Mouse (Mus musculus) NIH3T3 (cell line): ENCODE data around the gene 6330403K07Rik.

Experiments used
- DNase-seq: peaks from one replicate; pipeline ENCODE4 v3.0.0-alpha.2; 2012; ENCODE audit warnings: low read depth

The 6330403K07Rik gene

DNA sequence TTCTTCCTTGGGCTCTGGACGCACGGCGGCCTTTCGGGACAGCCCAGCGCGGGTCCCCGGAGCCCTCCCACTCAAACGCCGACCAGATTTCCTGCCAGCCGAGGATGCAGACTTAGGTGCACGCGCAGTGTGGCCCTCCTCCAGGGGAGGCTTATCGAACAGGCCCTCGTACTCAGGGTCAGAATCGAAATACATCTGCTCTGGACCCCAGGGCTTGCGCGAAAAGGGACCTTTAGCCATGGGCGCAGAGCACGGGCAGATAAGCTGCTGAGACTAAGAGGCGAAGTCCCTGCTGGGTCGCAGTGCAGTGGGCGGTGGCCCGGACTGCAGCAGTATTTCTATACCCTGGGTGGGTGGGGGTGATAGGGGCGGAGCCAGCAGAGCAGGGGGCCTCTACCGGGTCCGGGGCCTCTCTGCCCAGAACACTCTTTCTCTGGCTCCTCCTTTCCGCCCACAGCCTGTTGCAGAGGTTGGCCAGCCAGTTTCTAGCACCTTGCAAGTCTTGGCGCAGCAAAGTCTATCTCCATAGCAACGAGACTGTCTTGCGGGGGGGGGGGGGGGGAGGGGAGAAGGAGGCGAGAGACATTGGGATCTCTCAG lies at the start of gene 6330403K07Rik:
Gene 6330403K07Rik, minus strand, starts transcription at position 351 of the 599 bp plus-strand sequence.
- no peak for DNase-seq

DNA sequence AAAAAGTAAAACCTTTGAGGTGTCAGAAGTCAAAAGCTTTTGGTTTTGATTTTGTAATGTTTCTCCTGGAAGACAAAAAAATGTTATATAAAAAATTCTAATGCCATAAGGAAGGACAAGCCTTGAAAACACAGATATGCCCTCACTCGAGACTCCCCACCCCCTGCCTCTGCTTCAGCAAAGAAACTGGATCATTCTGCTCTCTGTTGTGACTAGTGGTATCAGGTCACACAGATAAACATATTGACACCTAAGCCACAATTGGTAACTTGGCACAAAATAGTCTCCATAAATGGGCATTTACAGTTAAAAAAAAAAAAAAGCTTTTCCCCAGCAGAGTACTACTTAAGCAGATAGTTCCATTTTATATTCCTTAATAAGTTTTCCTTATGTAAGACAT lies 43.0 kb upstream of the 6330403K07Rik start:
- no peak for DNase-seq

DNA sequence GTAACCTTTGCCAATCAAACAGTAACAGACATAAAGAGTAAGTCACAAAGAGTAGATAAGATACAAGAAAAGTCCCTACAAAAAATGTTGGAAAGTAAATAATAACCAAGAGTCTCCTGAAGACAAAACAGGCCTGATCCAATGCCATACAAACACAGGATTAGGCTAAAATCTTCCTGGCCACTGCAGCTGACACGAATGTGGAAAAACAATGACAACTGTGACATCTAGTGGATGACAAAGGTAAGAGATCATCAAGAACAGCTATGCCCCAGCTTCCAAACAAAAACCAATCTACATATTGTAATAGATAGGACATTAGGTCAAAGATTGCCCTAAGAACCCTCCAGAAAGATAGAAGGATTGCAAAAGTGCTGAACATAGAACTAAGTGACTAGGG lies 19.2 kb upstream of the 6330403K07Rik start:
- peak; percentile 47 for DNase-seq

DNA sequence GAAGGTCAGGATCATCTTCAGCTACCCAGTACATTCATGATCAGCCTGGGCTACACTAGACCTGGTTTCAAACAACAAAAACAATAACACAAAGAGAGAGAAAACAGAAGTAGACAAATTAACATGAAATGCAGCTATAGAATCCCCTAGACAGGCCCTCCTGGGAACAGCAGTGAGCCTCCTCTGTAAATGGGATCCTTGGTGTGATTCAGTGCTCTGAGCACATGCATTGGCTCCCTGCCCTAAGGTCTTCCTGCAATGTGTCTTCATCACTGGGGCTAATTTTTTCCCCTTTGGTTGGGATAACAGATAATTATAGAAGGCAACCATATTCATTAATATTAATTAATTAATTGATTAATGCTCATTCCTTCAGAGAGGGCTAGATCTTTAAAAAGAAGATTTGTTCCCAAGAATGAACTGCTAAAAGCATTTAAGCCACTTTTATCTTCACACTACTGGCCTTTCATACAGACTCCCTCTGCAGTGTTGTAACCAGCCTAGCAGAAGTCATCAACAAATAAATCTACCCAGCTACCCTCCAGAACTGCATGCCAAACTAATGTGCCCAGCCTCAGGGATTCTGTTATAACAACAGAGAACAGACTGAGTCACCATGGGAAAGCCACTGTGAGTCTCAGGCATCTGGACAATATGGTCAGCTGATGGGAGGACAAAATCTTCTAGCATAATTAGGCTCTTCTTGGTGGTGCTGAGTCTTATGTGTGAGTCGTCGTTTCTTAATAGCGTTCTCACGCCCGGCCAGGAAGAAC lies 6.4 kb upstream of the 6330403K07Rik start:
- peak; percentile 30 for DNase-seq

DNA sequence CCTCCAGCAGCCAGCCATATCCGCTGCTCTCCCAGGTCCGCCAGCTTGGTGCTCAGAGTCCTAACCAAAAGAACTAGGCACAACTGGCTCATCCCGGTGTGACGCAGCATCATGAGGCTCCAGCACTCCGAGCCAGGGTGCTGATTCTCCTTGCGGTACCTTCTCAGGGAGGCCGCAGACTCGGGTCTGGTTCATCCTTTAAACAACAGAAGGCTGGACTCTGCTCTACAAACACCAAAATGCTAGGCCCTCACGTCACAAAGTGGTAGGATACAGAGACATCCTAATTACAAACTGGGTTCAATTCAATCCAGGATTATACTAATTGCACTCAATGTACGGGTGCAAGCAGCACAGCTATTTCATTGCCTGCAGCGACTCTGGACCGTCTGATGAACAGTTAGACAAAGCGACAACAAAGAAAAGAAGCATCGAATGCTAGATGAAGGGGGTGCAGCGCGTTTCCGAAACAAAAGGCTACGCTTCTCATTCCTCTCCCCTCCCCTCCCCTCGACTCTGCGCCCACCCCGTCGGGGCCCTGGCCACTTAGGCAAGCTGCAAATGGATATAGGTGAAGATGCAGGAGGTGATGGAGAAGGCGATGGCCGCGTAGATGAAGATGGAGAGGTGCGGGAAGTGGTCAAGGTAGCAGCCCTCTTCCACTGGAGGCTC lies 686 bp downstream of the 6330403K07Rik start:
- DNase-seq, result no peak

DNA sequence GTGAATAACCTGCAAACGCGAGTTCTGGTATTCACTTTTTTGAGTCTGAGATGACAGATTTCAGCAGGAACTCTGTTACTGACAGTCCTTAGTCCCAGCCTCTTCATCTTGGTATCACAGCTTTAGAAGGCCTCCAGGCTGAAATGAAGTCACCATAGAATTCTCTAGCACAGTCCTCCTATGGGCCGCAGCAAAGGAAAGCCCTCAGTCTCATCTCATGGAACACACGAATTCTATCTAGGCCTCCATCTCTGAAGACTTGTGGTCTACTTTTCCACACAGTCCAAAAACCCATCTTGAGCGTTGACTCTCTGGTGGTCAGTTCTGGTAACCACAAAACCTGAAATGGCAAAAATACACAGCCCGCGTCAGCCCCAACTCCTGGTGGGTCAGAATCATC lies 1.2 kb downstream of the 6330403K07Rik start:
- DNase-seq, result no peak

DNA sequence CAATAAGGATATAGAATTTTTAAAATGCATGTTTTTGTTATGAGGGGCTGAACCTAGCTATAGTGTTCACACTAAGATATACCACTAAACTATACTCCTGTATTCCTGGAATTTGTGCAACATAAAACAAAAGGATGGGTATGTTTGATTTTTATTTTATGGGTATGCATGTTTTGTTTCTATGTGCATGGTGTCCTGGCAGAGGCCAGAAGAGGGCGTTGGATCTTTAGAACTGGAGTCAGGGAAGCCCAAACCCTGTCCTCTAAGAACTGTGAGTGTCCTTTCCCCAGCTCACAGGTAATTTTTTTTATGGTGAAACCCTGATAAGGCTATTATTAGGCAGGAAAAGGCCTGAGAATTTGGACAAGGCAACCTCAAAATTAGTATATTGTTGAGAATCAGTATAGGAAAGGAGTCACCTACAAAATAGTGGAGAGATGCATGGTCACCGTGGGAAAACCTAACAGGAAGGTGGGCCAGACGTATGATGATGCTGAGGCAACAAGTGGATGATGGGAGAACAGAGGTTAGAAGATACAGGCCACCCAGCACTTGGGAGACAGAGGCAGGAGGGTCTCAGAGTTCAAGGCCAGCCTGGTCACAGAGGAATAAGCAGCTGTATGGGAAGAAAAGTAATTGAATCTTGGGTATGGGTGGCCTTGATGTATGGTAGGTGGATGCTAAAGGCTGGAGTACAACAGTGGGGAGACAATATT lies 3.8 kb downstream of the 6330403K07Rik start:
- no peak for DNase-seq

DNA sequence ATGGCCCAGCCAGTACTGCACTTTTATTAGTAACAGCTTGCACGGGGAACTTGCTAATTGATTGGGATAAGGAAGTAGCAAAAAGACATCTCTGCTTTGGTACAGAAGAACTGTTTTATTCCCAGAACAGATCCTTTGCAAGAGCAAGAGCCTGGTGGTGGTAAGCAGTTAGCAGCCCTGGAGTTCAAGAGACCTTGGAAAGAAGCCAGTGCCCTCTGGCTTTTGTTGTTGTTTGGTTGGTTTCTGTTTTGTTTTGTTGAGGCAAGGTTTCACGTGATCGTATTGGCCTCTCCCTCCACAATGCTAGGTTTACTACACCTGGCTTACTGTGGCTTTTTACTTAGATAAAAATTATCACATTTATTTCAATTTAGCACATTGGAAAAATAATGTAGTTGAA lies 5.0 kb downstream of the 6330403K07Rik start:
- no peak for DNase-seq

DNA sequence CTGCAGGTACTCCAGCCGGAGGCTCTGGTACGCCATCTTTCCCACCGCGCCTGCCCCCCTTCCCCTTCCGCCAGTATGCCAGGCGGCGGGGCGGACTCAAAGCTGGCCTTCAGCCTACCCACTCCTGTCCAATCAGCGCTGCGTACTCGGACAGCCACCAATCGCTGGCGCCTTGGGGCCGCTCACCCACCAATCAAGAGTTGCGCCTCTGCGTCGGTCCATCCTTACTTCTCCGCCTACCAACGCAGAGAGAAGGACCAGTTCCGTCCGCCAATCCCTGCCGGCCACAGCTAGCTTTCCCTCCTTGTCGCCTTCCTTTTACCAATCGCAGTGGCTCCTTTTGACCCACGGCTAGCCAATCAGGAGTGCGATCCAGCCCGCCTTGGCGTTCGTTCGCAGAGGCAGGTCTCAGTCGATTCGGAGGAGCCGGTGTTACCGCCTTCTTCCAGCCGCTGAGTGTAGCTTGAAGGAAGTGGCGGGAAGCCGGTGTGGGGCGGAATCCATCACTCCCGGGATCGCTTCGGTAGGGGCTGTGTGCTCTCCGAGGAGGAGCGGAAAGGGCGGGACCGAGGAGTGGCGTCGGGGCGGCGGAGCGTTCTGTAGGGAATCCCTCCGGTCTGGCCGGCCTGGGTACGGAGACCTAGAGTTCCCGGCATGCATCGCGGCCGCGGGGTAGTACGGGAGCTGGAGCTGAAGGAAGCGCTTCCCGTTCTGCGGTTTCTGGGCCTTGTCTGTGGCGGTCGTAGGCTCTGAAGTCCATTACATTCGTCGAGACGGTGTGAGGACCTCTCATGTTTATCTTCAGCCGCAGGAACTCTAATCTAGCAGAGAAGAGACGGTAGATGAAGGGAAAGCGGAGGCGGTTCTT lies 13.9 kb downstream of the 6330403K07Rik start, which contains the start of the genes Mis12 and Derl2:
Gene Mis12, plus strand, starts transcription at position 411 of the 868 bp plus-strand sequence.
Gene Derl2, minus strand, starts transcription at position 641 of the 868 bp plus-strand sequence.
- DNase-seq, result peak; percentile 99

DNA sequence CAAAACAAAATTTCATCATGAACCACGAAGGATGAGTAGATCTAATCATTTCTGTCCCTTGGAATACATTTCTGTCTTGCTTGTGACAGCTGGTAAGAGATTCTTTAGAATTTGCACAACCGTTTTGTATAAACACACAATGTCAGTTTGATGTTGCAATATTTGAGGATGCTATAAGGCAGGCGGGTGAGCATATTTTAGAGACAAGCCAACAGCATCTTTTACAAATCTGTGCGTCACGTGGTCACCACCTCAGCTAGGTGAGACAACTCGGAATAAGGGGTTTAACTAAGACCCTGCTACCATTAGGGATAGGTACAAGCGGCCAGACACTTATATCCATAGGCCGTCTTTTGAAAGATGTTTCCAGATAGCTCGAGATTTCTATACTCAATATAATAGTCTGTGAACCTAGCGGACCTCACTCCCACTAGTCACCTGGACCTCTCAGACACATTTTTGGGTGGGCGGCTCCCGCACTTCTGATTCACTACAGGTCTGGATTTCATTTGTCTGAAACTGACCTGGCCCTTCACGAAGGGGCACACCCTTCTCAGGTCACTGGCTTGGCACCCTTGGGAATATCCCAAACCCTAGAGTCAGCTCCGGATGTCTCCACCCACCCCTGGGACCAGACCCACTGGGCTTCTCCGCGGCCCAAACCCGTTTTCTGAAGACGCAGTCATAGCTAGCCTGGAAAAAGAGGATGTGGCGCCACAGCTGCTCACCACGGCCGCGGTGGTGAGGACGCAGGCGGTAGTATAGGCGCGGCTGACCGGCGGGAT lies 14.7 kb downstream of the 6330403K07Rik start:
- peak; percentile 8 for DNase-seq

DNA sequence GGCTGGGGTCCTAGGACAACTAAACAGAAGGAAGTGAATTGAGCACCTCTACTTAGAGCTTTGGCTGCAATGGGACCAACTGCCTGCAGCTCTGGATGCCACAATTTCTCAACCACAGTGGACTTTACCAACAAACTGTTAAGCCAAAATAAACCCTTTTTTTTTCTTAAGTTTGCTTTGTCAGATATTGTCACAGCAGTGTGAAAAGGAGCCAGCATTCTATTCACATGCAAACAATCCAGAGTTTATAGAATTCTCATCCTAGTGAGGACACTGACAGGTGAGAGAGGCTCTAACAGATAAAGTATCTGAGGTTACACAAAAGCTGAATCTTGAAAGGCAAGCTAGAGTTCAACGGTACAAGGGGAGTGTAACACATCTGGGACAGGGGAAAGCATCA lies 16.3 kb downstream of the 6330403K07Rik start:
- no peak for DNase-seq

DNA sequence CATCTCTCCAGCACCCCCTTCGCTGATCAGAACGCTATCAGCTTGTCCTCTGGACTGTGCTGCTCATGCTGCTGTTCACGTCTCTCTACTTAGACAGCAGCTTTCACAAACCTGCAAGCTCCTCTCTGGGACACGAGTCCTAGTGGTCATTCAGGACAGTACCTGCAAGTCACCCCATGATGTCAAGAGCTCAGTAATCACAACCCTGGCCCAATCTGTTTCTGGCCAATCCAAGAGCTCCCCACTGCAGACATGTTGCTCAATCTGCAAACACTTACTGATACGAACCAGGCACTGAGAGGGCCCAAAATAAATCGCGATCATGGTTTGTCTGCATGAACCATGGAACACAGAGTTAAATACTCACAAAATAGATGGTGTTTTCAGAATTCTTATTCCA lies 20.6 kb downstream of the 6330403K07Rik start:
- DNase-seq, result no peak

DNA sequence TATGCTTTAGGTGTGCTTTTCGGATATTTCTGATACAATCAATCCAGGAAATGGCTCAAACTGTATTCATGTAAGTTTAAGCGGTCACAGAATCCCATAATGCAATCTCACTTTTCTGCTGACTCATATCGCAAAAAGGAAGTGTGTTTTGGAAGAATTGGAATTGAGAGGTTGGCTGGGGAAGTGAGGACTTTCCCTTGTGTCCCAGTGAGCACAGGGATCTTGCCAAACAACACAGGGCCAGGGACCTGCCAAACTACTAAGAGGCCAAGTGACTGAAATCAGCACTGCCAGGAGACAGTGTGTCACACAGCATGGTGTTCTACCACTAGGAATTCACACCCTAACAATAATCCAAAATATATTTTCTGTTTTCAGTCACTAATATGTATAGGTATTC lies 25.0 kb downstream of the 6330403K07Rik start:
- no peak for DNase-seq

DNA sequence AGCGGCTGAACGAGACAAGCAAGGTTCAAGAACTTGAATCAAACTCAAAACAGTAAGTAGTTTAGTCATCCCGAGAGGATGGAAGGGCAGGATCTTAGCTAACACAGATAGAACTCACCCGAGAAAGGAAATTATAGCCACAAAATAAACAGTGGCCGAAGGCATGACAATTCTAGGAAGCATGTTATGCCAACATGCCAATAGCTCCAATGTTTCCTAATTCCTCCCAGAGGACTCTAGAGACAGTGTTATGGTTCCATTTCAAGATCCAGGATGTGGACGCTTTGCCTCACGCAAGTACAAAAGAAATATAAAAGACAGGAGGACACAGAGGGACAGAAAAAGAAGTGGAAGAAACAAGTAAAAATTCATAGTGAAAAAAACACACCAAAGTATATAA lies 25.5 kb downstream of the 6330403K07Rik start:
- DNase-seq, result no peak

DNA sequence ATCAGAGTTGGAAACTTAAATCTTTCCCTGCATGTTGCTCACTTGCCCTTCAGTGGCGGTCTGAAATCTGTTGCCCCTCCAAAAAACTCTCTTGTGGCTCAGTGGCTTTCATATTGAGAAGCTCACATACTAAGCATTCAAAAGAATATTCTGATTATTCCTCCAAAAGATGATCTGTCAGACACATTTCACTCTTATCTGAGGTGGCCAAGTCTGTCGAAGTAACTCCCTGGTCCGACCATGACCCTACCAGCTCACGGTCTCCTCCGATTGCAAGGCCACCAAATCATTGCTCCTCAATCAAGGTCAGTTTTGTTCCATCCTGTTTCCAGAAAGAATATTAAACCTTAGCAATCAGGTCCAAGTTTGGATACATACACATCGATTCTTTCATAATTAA lies 26.3 kb downstream of the 6330403K07Rik start:
- no peak for DNase-seq

DNA sequence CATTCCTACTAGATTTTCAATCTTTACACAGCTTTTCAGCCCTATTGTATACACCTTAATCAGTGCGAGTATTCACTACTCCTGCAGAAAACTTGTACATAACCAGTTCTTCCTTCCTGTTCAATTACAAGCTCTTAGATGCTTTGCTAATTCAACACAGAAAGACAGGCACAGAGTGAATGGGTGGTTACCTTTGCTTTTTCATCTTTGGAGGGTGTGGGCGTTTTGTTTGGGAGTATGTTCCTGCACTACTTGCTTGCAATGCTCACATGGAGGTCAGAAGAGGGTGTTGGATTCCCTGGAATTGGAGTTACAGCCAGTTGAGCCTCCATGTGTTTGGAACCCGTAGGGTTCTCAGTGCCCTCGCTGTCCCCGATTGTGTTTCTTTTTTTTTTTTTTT lies 28.3 kb downstream of the 6330403K07Rik start:
- peak; percentile 6 for DNase-seq

DNA sequence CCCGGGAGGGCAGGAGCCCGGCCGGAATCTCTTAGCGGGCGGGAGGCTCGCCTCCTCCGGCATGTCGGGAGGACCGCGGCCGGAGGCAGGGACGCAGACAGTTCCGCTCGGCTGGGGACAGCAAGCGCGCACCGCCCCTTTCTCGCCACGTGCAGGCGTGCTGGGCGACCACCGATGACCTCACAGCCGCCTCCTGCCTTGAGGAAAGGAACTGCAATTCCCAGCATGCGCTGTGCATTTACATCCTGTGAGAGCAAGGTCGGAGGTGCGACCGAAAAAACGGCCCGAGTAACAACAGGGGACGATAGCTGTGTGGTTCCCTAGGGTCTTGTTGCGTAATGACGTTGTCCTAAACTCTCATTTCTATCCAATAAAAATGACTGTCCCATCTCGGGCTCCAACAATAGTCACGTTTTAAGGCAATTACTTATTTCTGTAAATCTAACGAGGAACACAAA lies 29.0 kb downstream of the 6330403K07Rik start, which contains the start of gene Dhx33:
Gene Dhx33, minus strand, starts transcription at position 122 of the 458 bp plus-strand sequence.
- DNase-seq, result peak; percentile 98

DNA sequence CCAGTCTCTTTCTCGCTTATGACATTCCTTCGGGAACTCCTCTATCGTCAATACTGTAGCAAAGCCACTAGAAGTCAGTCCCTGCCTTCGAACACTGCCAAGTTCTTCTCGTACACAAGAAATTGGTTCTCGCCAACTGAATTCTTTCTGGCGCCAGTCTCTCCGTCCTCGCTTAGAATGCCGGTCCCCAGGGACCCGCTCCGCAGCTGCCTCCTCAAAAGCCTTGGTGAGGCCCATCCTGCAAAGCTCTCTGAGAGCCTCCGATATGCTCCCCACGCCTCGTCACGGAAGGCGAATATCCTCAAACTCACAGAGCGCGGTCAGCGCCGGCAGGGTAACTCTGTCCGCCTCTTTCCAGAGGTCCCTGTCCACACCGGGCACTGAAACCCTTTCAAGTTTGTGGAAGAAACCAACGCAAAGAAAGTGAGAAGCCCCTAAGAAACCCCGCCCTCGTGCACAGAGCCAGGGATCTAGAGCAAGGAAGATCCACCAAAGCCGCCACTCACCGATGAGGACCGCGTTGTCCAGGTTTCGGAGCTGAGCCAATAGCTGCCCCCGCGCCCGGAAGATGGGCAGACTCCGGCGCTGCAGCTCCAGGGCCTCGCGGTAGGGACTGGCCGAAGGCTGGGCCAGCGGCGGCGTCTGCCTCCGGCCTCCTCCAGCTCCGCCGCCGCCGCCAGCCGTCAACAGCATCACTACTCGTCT lies 29.6 kb downstream of the 6330403K07Rik start:
- DNase-seq, result peak; percentile 78

DNA sequence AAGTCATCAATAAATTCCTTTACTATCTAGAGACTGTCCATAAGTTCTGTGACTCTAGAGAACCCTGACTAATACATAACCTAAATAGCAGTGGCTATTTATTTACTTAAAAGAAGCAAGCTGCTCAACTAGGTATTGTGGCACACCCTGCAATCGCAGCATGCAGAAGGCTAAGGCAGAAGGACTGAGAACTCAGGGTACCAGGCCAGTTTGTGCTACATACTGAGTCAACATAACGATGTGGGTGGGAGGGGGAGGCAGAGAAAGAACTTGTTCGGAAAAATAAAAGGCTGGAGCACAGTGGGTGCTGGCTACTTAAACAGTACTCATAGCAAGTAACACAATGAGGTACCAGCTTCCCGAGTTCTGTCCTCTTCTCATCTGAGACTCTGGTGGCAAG lies 32.1 kb downstream of the 6330403K07Rik start:
- no peak for DNase-seq
